Mouse (Mus musculus): ENCODE data around the gene Fryl. TPM values are rescaled to one million over a fixed set of nuclear protein-coding genes. Genes with fewer than 3 reads are reported as not detected.

The Fryl gene
- total RNA-seq, 2 experiments from 2014 or later: 635 to 1,411 TPM

GRCm38 (mm10) chr5:72989756-72990155 lies 266.7 kb downstream of the Fryl start:
- no peak for ATAC-seq (replicated peaks; ENCODE audit: low FRiP score, poor library complexity, severe bottlenecking)

GRCm38 (mm10) chr5:72987786-72988185 lies 268.6 kb downstream of the Fryl start:
- no peak for ATAC-seq (replicated peaks; ENCODE audit: low FRiP score, poor library complexity, severe bottlenecking)

- ATAC-seq (replicated peaks; ENCODE audit: low FRiP score, poor library complexity, severe bottlenecking): peak; percentile 66; the same call in 1 of the 2 replicates
These were observed 272.3 kb downstream of the Fryl start for GRCm38 (mm10) chr5:72984091-72984490.

- ATAC-seq (replicated peaks; ENCODE audit: low FRiP score, poor library complexity, severe bottlenecking): no peak
These were observed 279.9 kb downstream of the Fryl start for GRCm38 (mm10) chr5:72976539-72976938.

- ATAC-seq (replicated peaks; ENCODE audit: low FRiP score, poor library complexity, severe bottlenecking): no peak
These were observed 280.4 kb downstream of the Fryl start for GRCm38 (mm10) chr5:72975996-72976395.

- ATAC-seq (replicated peaks; ENCODE audit: low FRiP score, poor library complexity, severe bottlenecking): no peak
These were observed 281.8 kb downstream of the Fryl start, which contains the start of gene Gm10135 for GRCm38 (mm10) chr5:72974602-72975001. Gene Gm10135, minus strand, starts transcription at chr5:72974702.

- ATAC-seq (replicated peaks; ENCODE audit: low FRiP score, poor library complexity, severe bottlenecking): no peak
These were observed 283.5 kb downstream of the Fryl start for GRCm38 (mm10) chr5:72972934-72973333.

GRCm38 (mm10) chr5:72972435-72972834 lies 284.0 kb downstream of the Fryl start:
- no peak for ATAC-seq (replicated peaks; ENCODE audit: low FRiP score, poor library complexity, severe bottlenecking)

Other genes with a start within 250 kb of the Fryl start
- gene Slc10a4, start 249.7 kb downstream of the Fryl start, total RNA-seq (2015; ENCODE audit: low replicate concordance): not detected in 2 replicates
- gene Slc10a4, start 249.7 kb downstream of the Fryl start, total RNA-seq (2017; ENCODE audit: low replicate concordance): not detected in 2 replicates
- gene Ociad1, start 36.2 kb upstream of the Fryl start, total RNA-seq (2015; ENCODE audit: low replicate concordance): 69.2 and 94.7 TPM in 2 replicates
- 103 and 137 TPM in 2 replicates for gene Ociad1, start 36.2 kb upstream of the Fryl start, total RNA-seq (2017; ENCODE audit: low replicate concordance)
- gene Ociad2, start 84.4 kb upstream of the Fryl start, total RNA-seq (2015; ENCODE audit: low replicate concordance): not detected in 2 replicates
- gene Ociad2, start 84.4 kb upstream of the Fryl start, total RNA-seq (2017; ENCODE audit: low replicate concordance): not detected in 2 replicates
- gene Cwh43, start 149.5 kb upstream of the Fryl start, total RNA-seq (2015; ENCODE audit: low replicate concordance): not detected in 2 replicates
- gene Cwh43, start 149.5 kb upstream of the Fryl start, total RNA-seq (2017; ENCODE audit: low replicate concordance): not detected in 2 replicates
- gene Dcun1d4, start 224.4 kb upstream of the Fryl start, total RNA-seq (2015; ENCODE audit: low replicate concordance): 0.21 and 1.3 TPM in 2 replicates
- 0.70 and 7.4 TPM in 2 replicates for gene Dcun1d4, start 224.4 kb upstream of the Fryl start, total RNA-seq (2017; ENCODE audit: low replicate concordance)

All from erythroblast, adult 5-6 weeks (primary cell).